Comparison of ENCODE assay signal across 1 mouse cellular context in the genomic region with DNA sequence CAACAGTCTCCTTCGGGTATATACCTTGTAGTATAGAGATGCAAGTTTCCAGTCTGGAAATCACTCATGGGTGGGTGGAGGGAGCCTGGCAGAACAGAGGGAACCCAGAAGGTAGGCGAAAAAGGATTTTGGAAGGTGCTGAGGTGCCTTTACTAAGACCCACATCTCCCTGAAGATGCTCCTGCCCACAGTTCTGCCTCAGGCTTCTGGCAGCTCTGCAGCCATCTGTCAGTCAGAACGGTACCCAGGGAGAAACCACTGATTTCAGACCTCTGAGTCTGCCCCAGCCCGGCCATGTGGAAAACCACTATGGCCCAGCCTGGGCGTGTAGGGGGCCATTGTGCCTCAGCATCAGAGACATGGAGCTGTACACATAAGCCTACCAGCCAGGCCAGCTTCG.
TF ChIP-seq lines count a peak whose summit lies in the region.

No protein-coding gene starts in this region.

TF ChIP-seq in CH12.LX, 34 proteins besides CTCF, POLR2A, EP300 and RAD21 (continued from another document):
- no peak for TF ChIP-seq NELFE (IDR thresholded peaks at IDR 0.05; ENCODE audit: low read depth, low read length)
- TF ChIP-seq MAZ (IDR thresholded peaks at IDR 0.05; ENCODE audit: low read depth, low read length), result no peak
- no peak for TF ChIP-seq BHLHE40 (IDR thresholded peaks at IDR 0.05; ENCODE audit: low read depth, low read length)
- peak; percentile 59; the same call in 1 of the 2 replicates for TF ChIP-seq MAX (IDR thresholded peaks at IDR 0.05; ENCODE audit: low read length)
- TF ChIP-seq UBTF (IDR thresholded peaks at IDR 0.05; ENCODE audit: low read depth, low read length), result 0 out of 2 replicates have a peak, but pooled peaks have one; percentile 65
- no peak for TF ChIP-seq NRF1 (IDR thresholded peaks at IDR 0.05; ENCODE audit: low read depth, low read length)
- no peak for TF ChIP-seq ZNF384 (IDR thresholded peaks at IDR 0.05; ENCODE audit: low read depth, low read length)
- no peak for TF ChIP-seq MXI1 (IDR thresholded peaks at IDR 0.05; ENCODE audit: low read depth, low read length)
- TF ChIP-seq ZKSCAN1 (IDR thresholded peaks at IDR 0.05; ENCODE audit: borderline replicate concordance, low read depth, low read length), result no peak
- TF ChIP-seq MAFK (IDR thresholded peaks at IDR 0.05; ENCODE audit: insufficient replicate concordance, low read length), result no peak
- no peak for TF ChIP-seq RCOR1 (conservative IDR thresholded peaks at IDR 0.05; ENCODE audit: low read depth, low read length)
- TF ChIP-seq POLR2AphosphoS2 (IDR thresholded peaks at IDR 0.05; ENCODE audit: low read depth, low read length), result no peak
- TF ChIP-seq HCFC1 (IDR thresholded peaks at IDR 0.05; ENCODE audit: low read depth, low read length), result no peak
- TF ChIP-seq ELF1 (IDR thresholded peaks at IDR 0.05; ENCODE audit: low read depth, low read length), result no peak
- no peak for TF ChIP-seq ZMIZ1 (IDR thresholded peaks at IDR 0.05; ENCODE audit: low read depth, low read length)
- no peak for TF ChIP-seq USF1 (IDR thresholded peaks at IDR 0.05; ENCODE audit: low read depth, low read length)
- no peak for TF ChIP-seq JUND (conservative IDR thresholded peaks at IDR 0.05; ENCODE audit: low read depth, low read length)
- TF ChIP-seq ETS1 (conservative IDR thresholded peaks at IDR 0.05; ENCODE audit: low read depth, low read length), result no peak
- no peak for TF ChIP-seq CHD1 (IDR thresholded peaks at IDR 0.05; ENCODE audit: low read depth, low read length)
- TF ChIP-seq SIN3A (IDR thresholded peaks at IDR 0.05; ENCODE audit: low read length), result no peak
- TF ChIP-seq IRF4 (IDR thresholded peaks at IDR 0.05; ENCODE audit: low read depth, low read length), result 0 out of 2 replicates have a peak, but pooled peaks have one; percentile 27
- TF ChIP-seq USF2 (conservative IDR thresholded peaks at IDR 0.05; ENCODE audit: low read depth, low read length), result no peak
- TF ChIP-seq TCF12 (IDR thresholded peaks at IDR 0.05; ENCODE audit: low read depth, low read length), result peak; percentile 51
TF ChIP-seq in CH12.LX: peak in this region for 5.
